Mouse (Mus musculus): Measurements from ENCODE around the gene Gjc1.
A peak's percentile ranks its signal among the peaks of the same experiment; 100 is the strongest.

The Gjc1 gene

GRCm38 (mm10) chr11:102819021-102819782 lies at the start of gene Gjc1:
Gene Gjc1, minus strand, starts transcription at chr11:102819700.
- DNase-seq = peak; percentile 98

GRCm38 (mm10) chr11:102864272-102864671 lies 44.8 kb upstream of the Gjc1 start:
- DNase-seq = no peak

GRCm38 (mm10) chr11:102859933-102860332 lies 40.4 kb upstream of the Gjc1 start:
- DNase-seq = no peak

GRCm38 (mm10) chr11:102858951-102859350 lies 39.5 kb upstream of the Gjc1 start:
- no peak for DNase-seq

GRCm38 (mm10) chr11:102855941-102856340 lies 36.4 kb upstream of the Gjc1 start:
- DNase-seq = no peak

- no peak for DNase-seq
These were observed 34.3 kb upstream of the Gjc1 start for GRCm38 (mm10) chr11:102853760-102854159.

GRCm38 (mm10) chr11:102851883-102852282 lies 32.4 kb upstream of the Gjc1 start:
- no peak for DNase-seq

- DNase-seq = no peak
These were observed 26.4 kb upstream of the Gjc1 start for GRCm38 (mm10) chr11:102845926-102846325.

GRCm38 (mm10) chr11:102838616-102839150 lies 19.2 kb upstream of the Gjc1 start:
- peak; percentile 92 for DNase-seq

- DNase-seq = peak; percentile 98
These were observed 18.6 kb upstream of the Gjc1 start for GRCm38 (mm10) chr11:102838126-102838525.

- DNase-seq = no peak
These were observed 17.9 kb upstream of the Gjc1 start for GRCm38 (mm10) chr11:102837385-102837784.

- peak; percentile 97 for DNase-seq
These were observed 16.6 kb upstream of the Gjc1 start for GRCm38 (mm10) chr11:102836146-102836545.

- DNase-seq = no peak
These were observed 16.0 kb upstream of the Gjc1 start, which contains the start of gene Higd1b for GRCm38 (mm10) chr11:102835549-102835948. Gene Higd1b, plus strand, starts transcription at chr11:102835849.

- peak; percentile 98 for DNase-seq
These were observed 14.7 kb upstream of the Gjc1 start for GRCm38 (mm10) chr11:102834219-102834618.

GRCm38 (mm10) chr11:102832700-102833297 lies 13.3 kb upstream of the Gjc1 start:
- DNase-seq = peak; percentile 81

- DNase-seq = no peak
These were observed 10.8 kb upstream of the Gjc1 start for GRCm38 (mm10) chr11:102830276-102830675.

GRCm38 (mm10) chr11:102827097-102827496 lies 7.6 kb upstream of the Gjc1 start:
- DNase-seq = peak; percentile 90

GRCm38 (mm10) chr11:102826476-102826875 lies 7.0 kb upstream of the Gjc1 start:
- peak; percentile 71 for DNase-seq

GRCm38 (mm10) chr11:102821231-102821630 lies 1.7 kb upstream of the Gjc1 start:
- DNase-seq = no peak

GRCm38 (mm10) chr11:102820432-102820831 lies 932 bp upstream of the Gjc1 start:
- no peak for DNase-seq

- no peak for DNase-seq
These were observed 384 bp upstream of the Gjc1 start for GRCm38 (mm10) chr11:102819783-102820385.

GRCm38 (mm10) chr11:102818121-102819020 lies 1.1 kb downstream of the Gjc1 start:
- peak; percentile 94 for DNase-seq

- no peak for DNase-seq
These were observed 4.6 kb downstream of the Gjc1 start for GRCm38 (mm10) chr11:102814881-102815280.
